Mouse (Mus musculus) liver, embryonic 11.5 days (tissue): Measurements from ENCODE around the gene Ccl17. TPM values are rescaled to one million over a fixed set of nuclear protein-coding genes. Genes with fewer than 3 reads are reported as not detected.

Experiments used
- ATAC-seq: fragments of 200-750 bp; cut with Nextera tagmentation; replicated peaks from 2 replicates; pipeline ENCODE4 v1.8.0; 2017; ENCODE audit warnings: moderate number of reproducible peaks, mild to moderate bottlenecking, moderate TSS enrichment, moderate library complexity; ENCODE audit not compliant: low FRiP score
- DNase-seq: peaks from one replicate; pipeline ENCODE4 v3.0.0-alpha.2; 2017; ENCODE audit warnings: low spot score
- H3K27ac ChIP-seq: fragments of 300-500 bp; sonication (generic); 2 replicates; pipeline ENCODE4 v1.5.1; 2014; ENCODE audit warnings: mild to moderate bottlenecking, low read depth, low read length, control low read depth
- H3K27me3 ChIP-seq: fragments of 300-500 bp; sonication (generic); replicated peaks from 2 replicates; pipeline ENCODE4 v1.6.1; 2014; ENCODE audit warnings: low read length, mixed read lengths; ENCODE audit not compliant: control insufficient read depth, insufficient read depth
- H3K36me3 ChIP-seq: fragments of 300-500 bp; sonication (generic); 2 replicates; pipeline ENCODE4 v1.6.1; 2014; ENCODE audit warnings: mild to moderate bottlenecking, low read length, moderate library complexity, mixed read lengths; ENCODE audit not compliant: control insufficient read depth, insufficient read depth
- H3K4me1 ChIP-seq: fragments of 300-500 bp; sonication (generic); replicated peaks from 2 replicates; pipeline ENCODE4 v1.6.1; 2014; ENCODE audit warnings: low read length, mixed read lengths; ENCODE audit not compliant: control insufficient read depth, insufficient read depth
- H3K4me2 ChIP-seq: fragments of 300-500 bp; sonication (generic); 2 replicates; pipeline ENCODE4 v1.6.1; 2014; ENCODE audit warnings: mild to moderate bottlenecking, control low read depth, moderate library complexity
- H3K4me3 ChIP-seq: fragments of 300-500 bp; sonication (generic); 2 replicates; pipeline ENCODE4 v1.5.1; 2014; ENCODE audit warnings: low read depth, low read length, control low read depth
- H3K9ac ChIP-seq: fragments of 300-500 bp; sonication (generic); 2 replicates; pipeline ENCODE4 v1.6.1; 2014; ENCODE audit warnings: low read depth, low read length, control low read depth
- H3K9me3 ChIP-seq: fragments of 300-500 bp; sonication (generic); 2 replicates; pipeline ENCODE4 v1.6.1; 2016; ENCODE audit warnings: low read length, inconsistent platforms, mixed read lengths; ENCODE audit not compliant: control insufficient read depth
- WGBS: fragments of 180-500 bp; shearing (Covaris S2); extraction: QIAGEN DNeasy Blood & Tissue Kit; methylation state at CpG from one replicate; pipeline ENCODE4 v1.1.7; 2014; 5-methylcytosine and 5-hydroxymethylcytosine counted together
- polyA plus RNA-seq: library from polyadenylated mRNA; unstranded; fragments of >200 nt; fragmentation: Nextera tagmentation; extraction: Ambion mirVana; gene quantifications from 2 replicates; pipeline ENCODE4 v1.2.1, GENCODE M21; 2014

Ccl17 gene
- polyA plus RNA-seq, 1 experiment from 2014 or later = 0.62 TPM

DNA sequence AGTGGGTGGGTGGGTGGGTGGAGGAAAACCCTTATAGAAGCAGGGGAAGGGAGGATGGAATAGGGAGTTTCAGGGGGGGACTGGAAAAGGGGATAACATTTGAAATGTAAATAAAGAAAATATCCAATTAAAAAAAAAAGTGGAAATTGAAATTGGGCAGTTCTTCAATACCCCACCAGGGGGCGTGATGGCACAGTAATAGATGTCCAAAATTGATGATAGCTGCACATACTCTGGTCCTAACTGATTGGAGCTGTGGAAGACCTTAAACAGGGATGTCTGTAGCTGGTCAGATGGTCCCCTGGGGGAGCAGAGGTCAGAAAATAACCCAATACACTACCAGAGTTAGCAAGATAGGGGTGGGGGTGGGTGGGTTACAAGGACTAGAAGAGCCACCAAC lies 4.3 kb downstream of the Ccl17 start:
- Histone ChIP-seq H3K36me3 (no peaks in the 10 kb centered on the region), H3K27me3 (no peaks in the 10 kb centered on the region), H3K9ac (no peak overlapping the region), H3K9me3 (no peaks in the 10 kb centered on the region), H3K4me2 (no peak overlapping the region), H3K4me3 (no peak overlapping the region), H3K4me1 (no peaks in the 10 kb centered on the region), H3K27ac (no peak overlapping the region)
- ATAC-seq (no peak), DNase-seq (no peak)
- 0% methylated on average over 1 of the region's 1 CpGs for WGBS

DNA sequence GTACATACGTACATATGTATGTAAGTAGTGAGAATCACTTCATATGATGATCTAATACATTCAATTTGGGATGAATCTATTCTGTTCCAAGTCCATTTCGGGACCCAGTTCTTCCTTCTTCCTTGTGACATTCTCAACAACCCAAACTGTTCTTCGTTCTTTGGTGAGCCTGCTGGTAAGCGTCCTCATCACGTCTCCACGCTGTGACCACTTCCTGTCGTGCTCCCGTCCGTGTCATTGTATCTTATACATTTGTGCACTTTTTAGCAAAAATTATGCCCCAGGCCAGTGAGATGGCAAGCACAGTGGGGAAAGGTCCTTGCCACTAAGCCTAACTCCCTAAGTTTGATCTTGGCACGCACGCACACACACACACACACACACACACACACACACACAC lies 7.7 kb downstream of the Ccl17 start:
- Histone ChIP-seq H3K9ac (no peak overlapping the region), H3K4me1 (peaks cover 4% of the 10 kb centered on the region), H3K36me3 (peaks cover 8% of the 10 kb centered on the region), H3K27ac (no peak overlapping the region), H3K9me3 (no peaks in the 10 kb centered on the region), H3K27me3 (no peaks in the 10 kb centered on the region), H3K4me2 (no peak overlapping the region), H3K4me3 (no peak overlapping the region)
- WGBS = 81% methylated on average over 11 of the region's 11 CpGs
- DNase-seq (no peak), ATAC-seq (no peak)

DNA sequence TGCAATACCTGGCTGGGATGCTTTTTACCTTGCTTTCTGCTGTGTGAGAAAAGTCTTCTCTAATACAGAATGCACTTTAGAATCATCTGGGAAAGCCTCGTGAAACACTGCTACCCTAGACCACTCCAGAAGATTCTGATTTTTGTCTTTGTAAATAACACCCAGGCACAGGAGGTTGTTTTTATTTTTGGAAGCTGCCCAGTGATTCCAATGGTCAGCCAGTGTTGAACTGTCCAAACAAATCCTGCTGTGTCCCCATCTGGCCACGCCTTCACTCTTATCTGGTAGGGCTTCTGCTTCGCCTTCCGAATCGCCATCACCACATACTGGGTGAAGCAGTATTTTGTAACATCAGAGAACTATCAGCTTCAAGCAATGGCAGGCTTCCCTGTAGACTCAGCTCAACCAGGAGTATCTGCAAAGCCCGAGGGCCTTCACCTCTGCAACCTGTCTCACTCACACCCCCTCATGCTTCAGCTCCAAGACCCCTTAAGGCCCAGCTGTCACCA lies 9.5 kb downstream of the Ccl17 start:
- no peak overlapping the region for H3K4me3 ChIP-seq

DNA sequence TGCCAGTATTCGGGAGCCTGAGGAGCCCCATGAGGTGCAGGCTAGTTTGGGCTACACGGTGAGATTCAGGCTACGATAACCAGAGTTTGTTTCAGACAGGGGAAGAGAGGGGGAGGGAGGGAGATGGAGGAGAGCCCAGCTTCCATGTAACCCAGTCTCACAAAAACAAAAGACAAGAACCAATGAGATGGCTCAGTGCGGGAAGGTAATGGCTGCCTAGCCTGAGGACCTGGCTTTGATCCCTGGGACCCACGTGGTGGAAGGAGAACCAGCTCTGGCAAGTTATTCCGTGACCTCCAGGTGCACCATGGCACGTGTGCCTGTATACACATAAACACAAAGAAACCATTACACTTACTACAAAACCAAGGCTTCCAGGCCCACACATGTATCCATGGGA lies 10.3 kb downstream of the Ccl17 start:
- no peaks in the 10 kb centered on the region for H3K27me3 ChIP-seq
- 83% methylated on average over 7 of the region's 7 CpGs for WGBS
- H3K4me1 ChIP-seq = peaks cover 4% of the 10 kb centered on the region
- H3K27ac ChIP-seq = no peak overlapping the region
- ATAC-seq (no peak), DNase-seq (no peak)
- H3K9me3 ChIP-seq = no peaks in the 10 kb centered on the region
- peaks cover 28% of the 10 kb centered on the region for H3K36me3 ChIP-seq
- no peak overlapping the region for H3K4me3 ChIP-seq
- H3K4me2 ChIP-seq = no peak overlapping the region
- H3K9ac ChIP-seq = no peak overlapping the region

More for the DNA sequence above, 9.5 kb downstream of the Ccl17 start:
- no peak for DNase-seq
- peaks cover 4% of the 10 kb centered on the region for H3K4me1 ChIP-seq
- H3K4me2 ChIP-seq = no peak overlapping the region
- no peak overlapping the region for H3K27ac ChIP-seq
- no peak overlapping the region for H3K9ac ChIP-seq
- H3K27me3 ChIP-seq = no peaks in the 10 kb centered on the region
- WGBS = 61% methylated on average over 6 of the region's 6 CpGs
- no peaks in the 10 kb centered on the region for H3K9me3 ChIP-seq
- 0 out of 2 replicates have a peak, but pooled peaks have one; percentile 52 for ATAC-seq
- peaks cover 22% of the 10 kb centered on the region for H3K36me3 ChIP-seq

DNA sequence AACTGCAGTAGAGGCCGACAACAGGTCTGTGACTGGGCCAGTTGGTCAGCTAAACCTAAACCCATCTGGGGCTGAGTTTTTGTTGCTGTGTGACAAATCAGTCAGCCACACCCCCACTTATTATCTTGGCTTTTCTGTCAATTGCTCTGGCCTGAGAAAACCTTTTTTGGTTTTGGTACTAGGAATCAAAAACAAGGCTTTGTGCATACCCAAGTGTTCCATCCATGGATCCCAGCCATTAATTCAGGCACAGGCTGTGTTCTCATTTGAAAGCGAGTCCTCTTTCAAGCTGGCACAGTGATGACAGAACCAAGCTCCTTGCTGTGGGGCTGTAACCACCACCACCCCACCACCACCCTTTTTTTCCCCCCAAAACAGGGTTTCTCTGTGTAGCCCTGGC lies 11.1 kb downstream of the Ccl17 start:
- Histone ChIP-seq H3K4me2 (no peak overlapping the region), H3K27ac (no peak overlapping the region), H3K9ac (no peak overlapping the region), H3K4me1 (peaks cover 4% of the 10 kb centered on the region), H3K4me3 (no peak overlapping the region), H3K27me3 (no peaks in the 10 kb centered on the region), H3K36me3 (peaks cover 30% of the 10 kb centered on the region), H3K9me3 (no peaks in the 10 kb centered on the region)
- 96% methylated on average over 2 of the region's 2 CpGs for WGBS
- no peak for DNase-seq
- no peak for ATAC-seq

DNA sequence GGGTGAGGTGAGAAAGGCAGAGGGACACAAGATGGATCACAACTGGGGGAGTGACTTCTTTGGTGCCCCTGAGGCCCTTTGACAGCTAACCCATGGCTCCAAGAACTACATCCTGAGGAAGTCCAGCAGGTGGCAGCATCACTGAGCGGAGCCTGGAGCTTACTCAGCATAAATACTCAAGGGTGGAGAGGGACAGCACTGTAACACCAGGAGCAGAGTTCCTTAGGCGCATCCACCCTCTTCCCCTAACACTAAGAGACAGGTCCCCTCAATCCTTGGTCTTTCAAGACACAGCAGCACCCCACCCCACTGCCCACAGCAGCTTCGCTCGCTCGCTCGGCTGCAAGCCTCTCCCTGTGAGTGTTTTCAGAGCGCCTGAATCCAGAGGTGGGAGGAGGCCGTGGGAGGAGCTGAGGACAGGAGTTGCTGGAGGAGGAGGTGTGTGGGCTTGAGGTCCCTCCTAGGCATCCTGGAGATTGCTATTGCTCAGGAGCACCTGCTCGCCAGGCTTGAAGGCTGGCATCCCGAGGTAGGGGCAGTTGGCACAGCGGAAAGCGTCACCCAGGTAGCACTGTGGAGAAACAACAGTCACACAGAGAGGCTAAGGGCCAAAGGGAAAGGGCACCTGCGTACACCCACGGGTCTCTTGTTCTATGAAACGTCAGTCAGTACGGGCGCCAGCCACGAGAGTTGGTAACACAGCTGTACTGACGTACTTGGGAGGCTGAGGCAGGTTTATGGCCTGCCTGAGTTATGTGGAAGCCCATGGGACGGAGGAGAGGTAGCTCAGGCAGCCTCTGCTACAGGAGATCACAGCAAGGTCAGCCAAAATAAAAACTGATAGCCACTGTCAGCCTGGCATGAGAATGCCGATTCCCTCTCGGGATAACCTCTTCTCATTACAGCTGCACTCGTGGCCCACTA lies 12.6 kb downstream of the Ccl17 start:
- H3K27me3 ChIP-seq = no peaks in the 10 kb centered on the region
- no peak overlapping the region for H3K27ac ChIP-seq
- no peaks in the 10 kb centered on the region for H3K9me3 ChIP-seq
- no peak overlapping the region for H3K4me2 ChIP-seq
- no peak overlapping the region for H3K4me3 ChIP-seq
- peak; percentile 56 for DNase-seq
- peaks cover 4% of the 10 kb centered on the region for H3K4me1 ChIP-seq
- H3K36me3 ChIP-seq = peaks cover 42% of the 10 kb centered on the region
- H3K9ac ChIP-seq = no peak overlapping the region
- ATAC-seq = peak; percentile 57
- WGBS = 80% methylated on average over 23 of the region's 23 CpGs

DNA sequence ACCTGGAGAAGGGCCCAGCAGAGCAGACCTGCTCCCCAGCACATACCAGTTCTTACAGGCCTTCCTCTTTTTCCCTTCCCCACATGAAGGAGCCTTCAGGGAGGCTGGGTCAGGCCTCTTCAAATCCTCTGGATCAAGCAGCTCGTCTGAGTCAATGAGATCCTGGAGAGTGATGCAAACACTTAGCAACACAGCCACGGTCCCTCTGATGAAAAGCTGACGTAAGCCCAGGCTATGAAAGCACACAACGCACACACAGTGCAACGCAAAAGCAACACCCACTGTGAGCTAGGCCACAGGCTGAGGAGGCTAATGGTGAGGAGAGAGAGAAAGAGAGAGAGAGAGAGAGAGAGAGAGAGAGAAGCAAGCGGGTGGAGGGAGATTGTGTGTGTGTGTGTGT lies 14.9 kb downstream of the Ccl17 start:
- H3K9me3 ChIP-seq = no peaks in the 10 kb centered on the region
- ATAC-seq (no peak), DNase-seq (no peak)
- no peak overlapping the region for H3K27ac ChIP-seq
- peaks cover 47% of the 10 kb centered on the region for H3K36me3 ChIP-seq
- no peaks in the 10 kb centered on the region for H3K27me3 ChIP-seq
- H3K4me3 ChIP-seq = no peak overlapping the region
- peaks cover 1% of the 10 kb centered on the region for H3K4me1 ChIP-seq
- 86% methylated on average over 6 of the region's 6 CpGs for WGBS
- no peak overlapping the region for H3K4me2 ChIP-seq
- H3K9ac ChIP-seq = no peak overlapping the region

DNA sequence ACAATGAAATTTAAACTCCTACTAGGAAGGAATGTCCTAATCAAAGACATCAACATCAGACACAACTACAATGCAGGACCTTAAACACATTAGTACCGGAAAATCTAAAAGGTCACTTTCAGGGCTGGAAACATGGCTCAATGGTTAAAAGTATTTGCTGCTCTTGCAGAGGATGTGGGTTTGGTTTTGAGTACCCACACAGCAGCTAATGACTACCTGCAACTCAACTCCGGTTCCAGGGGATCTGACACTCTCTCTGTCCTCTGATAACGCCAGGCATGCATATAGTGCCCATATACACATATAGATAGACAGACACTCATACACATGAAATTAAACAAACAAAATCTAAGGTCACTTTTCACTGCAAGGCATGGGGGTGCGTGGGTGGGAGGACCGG lies 16.0 kb downstream of the Ccl17 start:
- H3K9ac ChIP-seq = no peak overlapping the region
- no peak overlapping the region for H3K27ac ChIP-seq
- WGBS = 91% methylated on average over 5 of the region's 5 CpGs
- H3K9me3 ChIP-seq = no peaks in the 10 kb centered on the region
- no peak for DNase-seq
- no peak overlapping the region for H3K4me3 ChIP-seq
- no peaks in the 10 kb centered on the region for H3K4me1 ChIP-seq
- H3K36me3 ChIP-seq = peaks cover 50% of the 10 kb centered on the region
- no peak for ATAC-seq
- H3K4me2 ChIP-seq = no peak overlapping the region
- H3K27me3 ChIP-seq = no peaks in the 10 kb centered on the region

DNA sequence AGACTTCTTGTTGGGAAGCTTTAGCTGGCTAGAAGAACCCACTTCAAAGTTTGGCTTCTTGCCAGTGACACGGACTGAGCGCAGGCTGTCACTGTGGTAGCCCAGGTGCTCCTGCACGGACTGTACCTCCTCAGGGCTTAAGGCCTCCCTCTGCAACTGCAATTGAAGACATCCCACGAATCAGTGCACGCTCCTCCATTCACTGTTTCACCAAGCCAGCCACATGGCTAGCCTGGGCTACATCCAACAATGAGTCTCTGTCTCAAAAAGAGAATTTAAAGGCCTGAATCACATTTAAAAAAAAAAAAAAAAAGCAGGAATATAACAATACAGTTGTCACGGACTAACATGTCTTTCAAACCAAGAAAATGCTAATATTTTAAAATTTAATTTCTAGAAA lies 18.0 kb downstream of the Ccl17 start:
- no peak for ATAC-seq

More for the DNA sequence above, 18.0 kb downstream of the Ccl17 start:
- H3K36me3 ChIP-seq = peaks cover 52% of the 10 kb centered on the region
- H3K4me2 ChIP-seq = no peak overlapping the region
- no peaks in the 10 kb centered on the region for H3K9me3 ChIP-seq
- H3K9ac ChIP-seq = no peak overlapping the region
- 89% methylated on average over 6 of the region's 6 CpGs for WGBS
- no peaks in the 10 kb centered on the region for H3K4me1 ChIP-seq
- no peak for DNase-seq
- H3K27ac ChIP-seq = no peak overlapping the region
- no peak overlapping the region for H3K4me3 ChIP-seq
- H3K27me3 ChIP-seq = no peaks in the 10 kb centered on the region
